Mouse (Mus musculus) intestine, embryonic 14.5 days (tissue): Measurements from ENCODE around the gene Lct. TPM values are rescaled to one million over a fixed set of nuclear protein-coding genes. Genes with fewer than 3 reads are reported as not detected.

Source experiments
- ATAC-seq: fragments of 200-750 bp; cut with Nextera tagmentation; replicated peaks from 2 replicates; pipeline ENCODE4 v1.8.0; 2017; ENCODE audit warnings: low read depth, moderate number of reproducible peaks, moderate TSS enrichment, moderate library complexity; ENCODE audit not compliant: low FRiP score, low TSS enrichment
- DNase-seq: peaks from one replicate; pipeline ENCODE4 v3.0.0-alpha.2; 2018; ENCODE audit warnings: low spot score
- H3K27ac ChIP-seq: fragments of 300-500 bp; sonication (generic); 2 replicates; pipeline ENCODE4 v1.5.1; 2014; ENCODE audit warnings: low read depth, mild to moderate bottlenecking, control low read depth
- H3K27me3 ChIP-seq: fragments of 300-500 bp; sonication (generic); replicated peaks from 2 replicates; pipeline ENCODE4 v1.6.1; 2014; ENCODE audit warnings: low read length, control low read depth; ENCODE audit not compliant: control insufficient read depth, insufficient read depth
- H3K36me3 ChIP-seq: fragments of 300-500 bp; sonication (generic); 2 replicates; pipeline ENCODE4 v1.6.1; 2014; ENCODE audit warnings: low read length, control low read depth; ENCODE audit not compliant: control insufficient read depth, insufficient read depth
- H3K4me1 ChIP-seq: fragments of 300-500 bp; sonication (generic); replicated peaks from 2 replicates; pipeline ENCODE4 v1.6.1; 2014; ENCODE audit warnings: low read length, control low read depth, mixed read lengths; ENCODE audit not compliant: control insufficient read depth, insufficient read depth
- H3K4me2 ChIP-seq: fragments of 300-500 bp; sonication (generic); 2 replicates; pipeline ENCODE4 v1.6.1; 2014; ENCODE audit warnings: low read length
- H3K4me3 ChIP-seq: fragments of 300-500 bp; sonication (generic); 2 replicates; pipeline ENCODE4 v1.5.1; 2014; ENCODE audit warnings: low read depth, low read length, control low read depth, mixed read lengths
- H3K9ac ChIP-seq: fragments of 300-500 bp; sonication (generic); 2 replicates; pipeline ENCODE4 v1.6.1; 2014; ENCODE audit warnings: mild to moderate bottlenecking, low read length
- H3K9me3 ChIP-seq: fragments of 300-500 bp; sonication (generic); 2 replicates; pipeline ENCODE4 v1.6.1; 2016; ENCODE audit warnings: low read length, control low read depth; ENCODE audit not compliant: control insufficient read depth
- WGBS: fragments of 180-500 bp; shearing (Covaris S2); extraction: QIAGEN DNeasy Blood & Tissue Kit; methylation state at CpG from one replicate; pipeline ENCODE4 v1.1.7; 2014; 5-methylcytosine and 5-hydroxymethylcytosine counted together
- polyA plus RNA-seq: library from polyadenylated mRNA; unstranded; fragments of >200 nt; fragmentation: Nextera tagmentation; extraction: Ambion mirVana; gene quantifications from 2 replicates; pipeline ENCODE4 v1.2.1, GENCODE M21; 2014

The Lct gene
- polyA plus RNA-seq, 1 experiment from 2014 or later = 0.31 TPM

DNA sequence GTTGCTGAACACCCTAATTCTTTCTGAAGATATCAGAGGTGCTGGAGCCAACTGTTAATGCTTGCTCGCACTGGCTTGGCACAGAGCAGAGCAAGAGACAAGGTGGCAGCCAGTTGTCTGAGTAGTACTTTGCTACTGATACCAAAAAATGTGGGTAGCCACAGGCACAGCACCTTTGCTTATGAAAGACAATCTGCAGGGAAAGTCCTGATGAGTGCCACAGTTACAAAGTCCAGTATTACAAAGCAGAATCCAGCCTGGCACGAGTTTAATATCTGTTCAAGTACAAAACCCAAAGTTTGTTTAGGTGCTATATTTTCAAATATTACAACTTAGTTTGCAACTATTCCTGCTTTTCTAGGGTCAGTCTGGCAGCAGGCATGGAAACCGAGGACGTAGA is 92.9 kb downstream of the Lct start:
- H3K4me2 ChIP-seq = no peak overlapping the region
- 94% methylated on average over 4 of the region's 4 CpGs for WGBS
- no peak overlapping the region for H3K9ac ChIP-seq
- H3K9me3 ChIP-seq = no peaks in the 10 kb centered on the region
- no peak overlapping the region for H3K4me3 ChIP-seq
- no peak overlapping the region for H3K27ac ChIP-seq
- H3K4me1 ChIP-seq = no peaks in the 10 kb centered on the region
- peaks cover 67% of the 10 kb centered on the region for H3K36me3 ChIP-seq
- ATAC-seq (no peak), DNase-seq (no peak)
- no peaks in the 10 kb centered on the region for H3K27me3 ChIP-seq

Other genes with a start within 250 kb of the Lct start
- 8.4 and 11.4 TPM in 2 replicates for gene Zranb3, start 225.3 kb downstream of the Lct start, polyA plus RNA-seq
- 67.4 and 70.9 TPM in 2 replicates for gene R3hdm1, start 225.0 kb downstream of the Lct start, polyA plus RNA-seq
- gene Ubxn4, start 84.4 kb downstream of the Lct start, polyA plus RNA-seq = 65.3 and 66.6 TPM in 2 replicates
- gene Mcm6, start 31.3 kb upstream of the Lct start, polyA plus RNA-seq = 284 and 298 TPM in 2 replicates
- 107 and 109 TPM in 2 replicates for gene Dars, start 89.0 kb upstream of the Lct start, polyA plus RNA-seq